Mouse (Mus musculus) lung, postnatal 0 days (tissue): ENCODE data around the gene Sox12. TPM values are rescaled to one million over a fixed set of nuclear protein-coding genes. Genes with fewer than 3 reads are reported as not detected.

Experiments
- ATAC-seq: fragments of 200-750 bp; cut with Nextera tagmentation; 2 replicates; pipeline ENCODE4 v1.8.0; 2017; ENCODE audit warnings: moderate library complexity
- DNase-seq: peaks from one replicate; pipeline ENCODE4 v3.0.0-alpha.2; 2016; ENCODE audit warnings: low spot score
- H3K27ac ChIP-seq: fragments of 300-500 bp; sonication (generic); 2 replicates; pipeline ENCODE4 v1.5.1; 2014; ENCODE audit warnings: antibody characterized with exemption, mild to moderate bottlenecking, low read length, mixed read lengths
- H3K27me3 ChIP-seq: fragments of 300-500 bp; sonication (generic); replicated peaks from 2 replicates; pipeline ENCODE4 v1.6.1; 2014; ENCODE audit warnings: low read length, mixed read lengths; ENCODE audit not compliant: insufficient read depth
- H3K36me3 ChIP-seq: fragments of 300-500 bp; sonication (generic); 2 replicates; pipeline ENCODE4 v1.6.1; 2014; ENCODE audit warnings: low read length, mixed read lengths; ENCODE audit not compliant: insufficient read depth
- H3K4me1 ChIP-seq: fragments of 300-500 bp; sonication (generic); 2 replicates; pipeline ENCODE4 v1.6.1; 2014; ENCODE audit warnings: antibody characterized with exemption, low read depth, low read length, mixed read lengths; ENCODE audit not compliant: insufficient read depth
- H3K4me2 ChIP-seq: fragments of 300-500 bp; sonication (generic); replicated peaks from 2 replicates; pipeline ENCODE4 v1.6.1; 2014; ENCODE audit warnings: low read depth, mild to moderate bottlenecking, low read length, moderate library complexity, mixed read lengths
- H3K4me3 ChIP-seq: fragments of 300-500 bp; sonication (generic); 2 replicates; pipeline ENCODE4 v1.5.1; 2014; ENCODE audit warnings: low read depth, low read length
- H3K9ac ChIP-seq: fragments of 300-500 bp; sonication (generic); replicated peaks from 2 replicates; pipeline ENCODE4 v1.6.1; 2014; ENCODE audit warnings: low read depth, mild to moderate bottlenecking
- H3K9me3 ChIP-seq: fragments of 300-500 bp; sonication (generic); 2 replicates; pipeline ENCODE4 v1.6.1; 2016; ENCODE audit warnings: low read length, mixed read lengths
- CTCF ChIP-seq: IDR thresholded peaks from 2 replicates; pipeline ENCODE4 v1.5.1; 2016; ENCODE audit warnings: antibody characterized with exemption, mild to moderate bottlenecking
- EP300 ChIP-seq: IDR thresholded peaks from 2 replicates; pipeline ENCODE4 v1.6.1; 2016; ENCODE audit warnings: antibody characterized with exemption, mild to moderate bottlenecking, control low read depth
- WGBS: fragments of 180-500 bp; shearing (Covaris S2); extraction: QIAGEN DNeasy Blood & Tissue Kit; methylation state at CpG from one replicate; pipeline ENCODE4 v1.1.7; 2014; 5-methylcytosine and 5-hydroxymethylcytosine counted together
- polyA plus RNA-seq: library from polyadenylated mRNA; unstranded; fragments of >200 nt; fragmentation: Nextera tagmentation; extraction: Ambion mirVana; gene quantifications from 2 replicates; pipeline ENCODE4 v1.2.1, GENCODE M21; 2015

Gene Sox12
- polyA plus RNA-seq, 1 experiment from 2014 or later: 3.5 TPM

DNA sequence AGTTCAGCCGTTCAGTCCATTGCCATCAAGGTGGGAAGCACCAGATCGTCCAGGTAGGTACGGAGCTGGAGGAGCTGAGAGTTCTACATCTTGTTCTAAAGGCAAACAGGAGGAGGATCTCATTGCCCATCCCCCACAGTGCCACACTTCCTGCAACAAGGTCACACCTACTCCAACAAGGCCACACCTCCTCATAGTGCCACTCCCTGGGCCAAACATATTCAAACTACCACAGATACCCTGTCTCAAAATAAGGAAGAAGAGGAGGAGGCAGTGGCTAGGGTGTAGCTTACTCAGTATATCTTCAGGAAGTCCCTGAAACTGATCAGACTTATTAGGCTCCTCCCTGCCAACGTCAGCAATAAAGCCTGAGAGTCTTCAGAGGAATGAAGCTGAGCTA lies 13.7 kb downstream of the Sox12 start:
- Histone ChIP-seq H3K9me3 (no peaks in the 10 kb centered on the region), H3K4me2 (no peak overlapping the region), H3K4me1 (no peaks in the 10 kb centered on the region), H3K9ac (no peak overlapping the region), H3K36me3 (no peaks in the 10 kb centered on the region), H3K4me3 (no peak overlapping the region), H3K27me3 (no peaks in the 10 kb centered on the region), H3K27ac (no peak overlapping the region)
- TF ChIP-seq EP300 (no peak), CTCF (no peak)
- WGBS: 78% methylated on average over 4 of the region's 4 CpGs
- ATAC-seq (no peak), DNase-seq (no peak)

DNA sequence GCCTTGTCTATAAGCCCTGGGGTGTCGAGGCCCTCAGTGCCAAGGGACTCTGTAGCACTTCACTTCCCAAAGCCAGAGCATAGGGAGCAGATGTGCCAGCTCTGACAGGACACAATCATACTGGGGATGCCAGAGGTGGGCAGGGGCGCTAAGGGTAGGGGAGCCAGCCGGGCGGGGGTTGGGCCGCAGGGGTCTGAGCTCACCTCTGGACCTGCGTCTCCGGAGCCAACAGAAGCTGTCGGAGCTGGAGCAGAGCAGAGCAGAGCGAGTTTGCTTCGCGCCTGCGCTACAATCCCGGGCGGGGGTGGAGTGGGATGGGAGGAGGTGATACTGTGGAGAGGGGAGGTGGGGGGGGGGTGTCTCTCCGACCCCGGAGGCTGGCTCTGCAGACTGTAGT lies 21.5 kb downstream of the Sox12 start, which contains the start of gene Nrsn2:
Gene Nrsn2 (minus strand): TSS at position 294 of the 397 bp plus-strand sequence.
- no peak for ATAC-seq
- Histone ChIP-seq H3K36me3 (no peaks in the 10 kb centered on the region), H3K9me3 (no peaks in the 10 kb centered on the region), H3K4me2 (no peak within 1 kb of the TSS), H3K27me3 (peaks cover 15% of the 10 kb centered on the region; the same call in 1 of the 2 replicates), H3K4me3 (no peak within 1 kb of the TSS), H3K27ac (no peak within 1 kb of the TSS), H3K4me1 (no peaks in the 10 kb centered on the region), H3K9ac (no peak within 1 kb of the TSS)
- TF ChIP-seq EP300 (no peak), CTCF (no peak)
- 2% methylated on average over 13 of the region's 16 CpGs for WGBS
- no peak for DNase-seq

DNA sequence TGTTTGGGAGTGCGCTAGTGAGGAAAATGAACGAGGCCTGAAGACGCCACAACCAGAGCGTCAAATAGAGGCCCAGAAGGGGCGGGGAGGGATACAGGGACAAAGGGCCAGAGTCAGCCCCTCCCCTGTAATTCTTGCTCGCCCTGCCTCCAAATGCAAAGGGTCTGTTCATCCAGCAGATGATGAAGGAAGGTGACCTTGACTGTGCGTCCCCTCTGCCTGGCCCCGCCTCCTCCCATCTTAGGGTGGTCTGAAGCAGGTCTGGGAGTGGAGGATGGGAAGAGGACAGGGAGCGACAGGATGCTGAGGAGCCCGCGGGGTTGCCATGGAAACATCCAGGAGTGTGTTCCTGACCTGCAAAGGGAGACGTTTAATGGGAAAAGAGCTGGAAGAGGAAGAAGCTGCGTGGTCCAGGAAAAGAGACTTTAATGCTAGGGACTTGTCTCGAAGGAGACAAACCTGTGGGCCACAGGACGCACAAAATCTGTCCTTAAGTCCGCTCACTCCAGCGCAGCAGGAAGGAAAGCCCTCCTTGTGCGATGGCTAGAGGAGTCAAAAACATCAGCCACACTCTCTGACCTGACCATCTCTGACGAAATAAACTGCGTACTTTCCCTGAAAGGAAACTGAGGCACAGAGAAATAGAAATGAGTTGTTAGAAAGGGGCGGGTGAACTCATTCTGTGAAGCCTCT lies 22.1 kb downstream of the Sox12 start:
- no peak overlapping the region for H3K9ac ChIP-seq
- H3K4me3 ChIP-seq: no peak overlapping the region
- peaks cover 15% of the 10 kb centered on the region; the same call in 1 of the 2 replicates for H3K27me3 ChIP-seq
- H3K4me1 ChIP-seq: no peaks in the 10 kb centered on the region
- H3K27ac ChIP-seq: no peak overlapping the region
- no peaks in the 10 kb centered on the region for H3K9me3 ChIP-seq
- no peak for DNase-seq
- no peak for ATAC-seq
- TF ChIP-seq EP300 (no peak), CTCF (no peak)
- no peaks in the 10 kb centered on the region for H3K36me3 ChIP-seq
- H3K4me2 ChIP-seq: no peak overlapping the region
- WGBS: 9% methylated on average over 21 of the region's 21 CpGs

DNA sequence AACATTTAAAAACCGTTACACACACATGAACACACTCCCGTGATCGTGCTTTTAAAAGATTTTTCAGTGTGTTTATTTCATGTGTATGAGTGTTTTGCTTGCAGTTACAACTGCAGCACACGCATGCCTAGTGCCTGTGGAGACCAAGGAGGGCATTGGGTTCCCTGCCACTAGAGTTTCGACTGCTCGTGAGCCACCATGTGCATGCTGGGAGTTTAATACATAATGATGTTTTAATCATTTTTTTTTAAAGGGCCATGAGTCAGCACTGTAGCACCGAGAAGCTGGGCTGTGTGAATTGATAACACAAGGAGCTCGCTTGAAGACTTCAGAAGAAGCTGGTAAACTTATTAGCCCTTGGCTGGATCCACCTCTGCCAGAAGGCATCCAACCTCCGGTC lies 24.3 kb downstream of the Sox12 start:
- H3K27me3 ChIP-seq: peaks cover 15% of the 10 kb centered on the region; the same call in 1 of the 2 replicates
- no peak overlapping the region for H3K27ac ChIP-seq
- ATAC-seq: no peak
- DNase-seq: no peak
- H3K4me3 ChIP-seq: no peak overlapping the region
- TF ChIP-seq CTCF: no peak
- no peak for TF ChIP-seq EP300
- H3K9ac ChIP-seq: no peak overlapping the region
- H3K4me1 ChIP-seq: no peaks in the 10 kb centered on the region
- H3K4me2 ChIP-seq: no peak overlapping the region
- H3K36me3 ChIP-seq: no peaks in the 10 kb centered on the region
- no peaks in the 10 kb centered on the region for H3K9me3 ChIP-seq
- 70% methylated on average over 9 of the region's 9 CpGs for WGBS

DNA sequence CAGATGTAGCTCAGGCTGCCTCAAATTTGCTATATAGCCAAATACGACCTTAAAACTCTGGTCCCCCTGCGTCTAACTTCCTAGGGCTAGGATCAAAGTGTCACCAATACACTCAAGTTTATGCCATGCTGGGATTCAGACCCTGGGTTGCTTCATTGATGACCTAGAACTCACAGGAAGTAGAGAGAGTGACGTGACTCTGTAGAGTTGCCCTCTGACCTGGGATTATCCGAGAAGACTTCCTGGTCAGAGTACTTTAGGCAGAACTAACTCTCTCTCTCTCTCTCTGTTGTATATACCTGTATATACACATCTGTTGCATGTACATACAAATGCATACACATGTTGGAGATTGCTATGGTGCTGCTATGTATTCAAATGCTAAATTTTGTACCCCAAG lies 25.2 kb downstream of the Sox12 start:
- 57% methylated on average over 4 of the region's 4 CpGs for WGBS
- H3K4me3 ChIP-seq: no peak overlapping the region
- DNase-seq (no peak), ATAC-seq (no peak)
- H3K27ac ChIP-seq: no peak overlapping the region
- H3K9me3 ChIP-seq: no peaks in the 10 kb centered on the region
- H3K4me2 ChIP-seq: no peak overlapping the region
- no peaks in the 10 kb centered on the region for H3K36me3 ChIP-seq
- H3K9ac ChIP-seq: no peak overlapping the region
- TF ChIP-seq EP300 (no peak), CTCF (no peak)
- H3K27me3 ChIP-seq: peaks cover 15% of the 10 kb centered on the region; the same call in 1 of the 2 replicates
- H3K4me1 ChIP-seq: no peaks in the 10 kb centered on the region

DNA sequence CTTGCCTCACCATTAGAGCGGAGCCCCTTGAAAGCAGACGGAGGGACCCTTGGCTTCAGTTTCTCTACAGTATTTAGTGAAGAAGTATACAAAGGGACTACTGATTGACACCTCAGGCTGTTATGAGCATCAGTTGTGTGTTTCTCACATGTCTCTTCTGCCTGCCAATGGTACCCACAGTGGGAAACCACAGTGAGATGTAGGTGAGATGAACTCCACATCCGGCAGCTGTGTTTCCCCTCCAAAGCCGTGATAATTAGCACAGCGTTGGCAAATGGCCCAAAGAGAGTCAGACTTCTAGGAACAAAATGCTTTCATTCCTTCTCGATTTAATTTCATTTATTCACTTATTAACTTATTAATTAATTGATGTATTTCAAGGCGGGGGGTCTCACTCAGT lies 25.8 kb downstream of the Sox12 start:
- DNase-seq: no peak
- TF ChIP-seq EP300: no peak
- no peak for TF ChIP-seq CTCF
- Histone ChIP-seq H3K4me2 (no peak overlapping the region), H3K36me3 (no peaks in the 10 kb centered on the region), H3K27me3 (peaks cover 15% of the 10 kb centered on the region; the same call in 1 of the 2 replicates), H3K4me3 (no peak overlapping the region), H3K4me1 (no peaks in the 10 kb centered on the region), H3K9ac (no peak overlapping the region), H3K27ac (no peak overlapping the region), H3K9me3 (no peaks in the 10 kb centered on the region)
- 76% methylated on average over 7 of the region's 7 CpGs for WGBS
- ATAC-seq: no peak
